Mouse (Mus musculus): ENCODE measurements at regions not wholly inside any gene's neighbourhood (a gene's known extent, or its start where the extent isn't known, plus 50 kb on each side); places are given as distances from the start of the nearest gene placed in this dataset.

DNA sequence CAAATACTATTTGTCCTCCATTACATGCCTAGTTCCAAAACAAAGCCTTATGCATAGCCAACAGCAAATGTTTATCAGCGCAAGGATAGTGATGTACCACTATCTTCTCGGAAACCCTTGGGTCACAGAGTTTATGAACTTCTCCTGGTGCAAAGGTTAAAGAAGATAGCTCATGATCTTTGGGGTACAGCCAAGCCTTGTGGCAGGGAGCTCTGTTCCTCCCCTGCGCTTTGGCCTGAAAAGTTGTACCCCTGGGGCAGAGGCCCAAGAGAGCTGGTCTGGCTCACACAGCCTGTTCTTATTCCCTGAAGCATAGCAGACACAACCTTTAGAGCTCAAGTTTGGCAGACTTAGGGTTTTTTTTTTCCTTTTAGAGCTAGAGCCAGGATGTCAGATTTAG lies 107.6 kb upstream of the Cxcl12 start:
- TF ChIP-seq POLR2A (IDR thresholded peaks at IDR 0.05; ENCODE audit: insufficient read depth, low read depth, low read length) (no peak), EP300 (IDR thresholded peaks at IDR 0.05; ENCODE audit: insufficient read depth, low read depth, low read length) (no peak)

All from heart, adult 2 months (tissue).